Mouse (Mus musculus) CH12.LX (cell line): Measurements from ENCODE around the gene Ptprd. TPM values are rescaled to one million over a fixed set of nuclear protein-coding genes. Genes with fewer than 3 reads are reported as not detected.

Source experiments
- DNase-seq: peaks from one replicate; pipeline ENCODE4 v3.0.0-alpha.2; 2013; ENCODE audit errors: extremely low read depth
- H3K27ac ChIP-seq: 2 replicates; pipeline ENCODE4 v1.5.1; 2012; ENCODE audit warnings: low read depth, mild to moderate bottlenecking, control low read depth, moderate library complexity; ENCODE audit not compliant: insufficient read depth
- H3K27me3 ChIP-seq: replicated peaks from 2 replicates; pipeline ENCODE3; 2012; ENCODE audit warnings: inconsistent platforms
- H3K36me3 ChIP-seq, 2 experiments: replicated peaks in 1 of 2; 2 replicates each; pipeline versions ENCODE3 to v1.6.1; 2012; ENCODE audit warnings: inconsistent platforms in 1 of 2, low read length in 1 of 2, mild to moderate bottlenecking in 1 of 2, mixed read lengths in 1 of 2, moderate library complexity in 1 of 2; ENCODE audit not compliant: control insufficient read depth in 1 of 2, insufficient read depth in 1 of 2
- H3K4me1 ChIP-seq, 2 experiments: 2 replicates each; pipeline ENCODE4 v1.6.1; 2012; ENCODE audit warnings: inconsistent platforms in 1 of 2, moderate library complexity in 1 of 2; ENCODE audit not compliant: insufficient read depth in 2 of 2, control insufficient read depth in 1 of 2
- H3K4me2 ChIP-seq: 2 replicates; pipeline ENCODE4 v1.6.1; 2012; ENCODE audit warnings: low read depth, mild to moderate bottlenecking, control low read depth; ENCODE audit not compliant: poor library complexity, insufficient read depth, severe bottlenecking
- H3K4me3 ChIP-seq, 3 experiments: fragments of 150-350 bp in 1 of 3; sonication (generic) in 1 of 3; replicated peaks in 1 of 3; 2 replicates each; pipeline versions ENCODE3 to v1.5.1; 2011 to 2012; ENCODE audit warnings: low read depth in 2 of 3, low read length in 2 of 3, mild to moderate bottlenecking in 2 of 3, moderate library complexity in 2 of 3, control low read depth in 1 of 3, improper control_type of control experiment in 1 of 3, inconsistent platforms in 1 of 3, mixed read lengths in 1 of 3; ENCODE audit not compliant: poor library complexity in 1 of 3
- H3K79me2 ChIP-seq: replicated peaks from 2 replicates; pipeline ENCODE4 v1.6.1; 2012; ENCODE audit warnings: mild to moderate bottlenecking, moderate library complexity; ENCODE audit not compliant: control insufficient read depth, poor library complexity, insufficient read depth, severe bottlenecking; ENCODE audit errors: extremely low read depth
- H3K9ac ChIP-seq: 2 replicates; pipeline ENCODE4 v1.6.1; 2012; ENCODE audit warnings: low read depth, mild to moderate bottlenecking, control low read depth, moderate library complexity; ENCODE audit not compliant: insufficient read depth
- H3K9me3 ChIP-seq: replicated peaks from 2 replicates; pipeline ENCODE3; 2012; ENCODE audit warnings: low read length, inconsistent platforms, mixed read lengths
- BHLHE40 ChIP-seq: IDR thresholded peaks from 2 replicates; pipeline ENCODE4 v1.6.1; 2011; ENCODE audit warnings: mild to moderate bottlenecking, low read depth, low read length, improper control_type of control experiment
- CTCF ChIP-seq, 2 experiments: IDR thresholded peaks in 1 of 2; conservative IDR thresholded peaks in 1 of 2; 2 replicates each; pipeline ENCODE4 v1.5.1; 2011 to 2012; ENCODE audit warnings: low read depth in 2 of 2, low read length in 2 of 2, improper control_type of control experiment in 1 of 2, inconsistent platforms in 1 of 2, mild to moderate bottlenecking in 1 of 2, moderate library complexity in 1 of 2
- E2F4 ChIP-seq: IDR thresholded peaks from 2 replicates; pipeline ENCODE4 v1.6.1; 2011; ENCODE audit warnings: low read depth, low read length, improper control_type of control experiment; ENCODE audit not compliant: insufficient replicate concordance
- ELF1 ChIP-seq: IDR thresholded peaks from 2 replicates; pipeline ENCODE4 v1.6.1; 2014; ENCODE audit warnings: low read depth, mild to moderate bottlenecking, inconsistent platforms, low read length, improper control_type of control experiment
- HCFC1 ChIP-seq: IDR thresholded peaks from 2 replicates; pipeline ENCODE4 v1.6.1; 2012; ENCODE audit warnings: low read depth, mild to moderate bottlenecking, inconsistent platforms, low read length, improper control_type of control experiment
- JUN ChIP-seq: IDR thresholded peaks from 2 replicates; pipeline ENCODE4 v1.6.1; 2011; ENCODE audit warnings: low read depth, mild to moderate bottlenecking, low read length, improper control_type of control experiment, moderate library complexity; ENCODE audit not compliant: insufficient read depth
- JUND ChIP-seq: conservative IDR thresholded peaks from 2 replicates; pipeline ENCODE4 v1.6.1; 2011; ENCODE audit warnings: low read depth, low read length, improper control_type of control experiment
- MAFK ChIP-seq: IDR thresholded peaks from 2 replicates; pipeline ENCODE4 v1.6.1; 2011; ENCODE audit warnings: low read length, improper control_type of control experiment; ENCODE audit not compliant: insufficient replicate concordance
- MAZ ChIP-seq: IDR thresholded peaks from 2 replicates; pipeline ENCODE4 v1.6.1; 2012; ENCODE audit warnings: low read depth, mild to moderate bottlenecking, inconsistent platforms, low read length, improper control_type of control experiment, moderate library complexity
- NELFE ChIP-seq: IDR thresholded peaks from 2 replicates; pipeline ENCODE4 v1.6.1; 2011; ENCODE audit warnings: low read depth, low read length, improper control_type of control experiment
- PAX5 ChIP-seq: IDR thresholded peaks from 2 replicates; pipeline ENCODE4 v1.6.1; 2012; ENCODE audit warnings: low read length, inconsistent platforms, mixed read lengths
- POLR2A ChIP-seq: IDR thresholded peaks from 2 replicates; pipeline ENCODE4 v1.6.1; 2011; ENCODE audit warnings: low read depth, mild to moderate bottlenecking, improper control_type of control experiment, low read length
- POLR2AphosphoS2 ChIP-seq: IDR thresholded peaks from 2 replicates; pipeline ENCODE4 v1.6.1; 2011; ENCODE audit warnings: low read depth, low read length, improper control_type of control experiment
- RCOR1 ChIP-seq: conservative IDR thresholded peaks from 2 replicates; pipeline ENCODE4 v1.6.1; 2012; ENCODE audit warnings: low read depth, mild to moderate bottlenecking, inconsistent platforms, low read length, improper control_type of control experiment
- USF1 ChIP-seq: IDR thresholded peaks from 2 replicates; pipeline ENCODE4 v1.6.1; 2014; ENCODE audit warnings: low read depth, mild to moderate bottlenecking, inconsistent platforms, low read length, improper control_type of control experiment
- ZKSCAN1 ChIP-seq: IDR thresholded peaks from 2 replicates; pipeline ENCODE4 v1.6.1; 2012; ENCODE audit warnings: low read depth, inconsistent platforms, low read length, improper control_type of control experiment, borderline replicate concordance
- ZNF384 ChIP-seq: IDR thresholded peaks from 2 replicates; pipeline ENCODE4 v1.6.1; 2012; ENCODE audit warnings: low read depth, low read length, improper control_type of control experiment, inconsistent platforms
- dilution Hi-C: fragments of 300-500 bp; cut with MboI; formaldehyde crosslinking; loops from 2 replicates; pipeline ENCODE4 v1.14.3; 2020; ENCODE audit warnings: low sequenced_read_pairs; ENCODE audit not compliant: extremely low pct_unique_long_range_greater_than_20kb, extremely low pct_ligation_motif_present
- in situ Hi-C: fragments of 300-500 bp; cut with MboI; formaldehyde crosslinking; loops from 3 replicates; pipeline ENCODE4 v1.14.3; 2019; ENCODE audit warnings: low sequenced_read_pairs, low pct_ligation_motif_present, low pct_unique_long_range_greater_than_20kb, mixed read lengths
- polyA plus RNA-seq: library from polyadenylated mRNA; unstranded; fragments of >175 nt; gene quantifications from 2 replicates; pipeline ENCODE4 v1.2.1, GENCODE M21; 2012; ENCODE audit warnings: low read depth; ENCODE audit not compliant: insufficient read length
- total RNA-seq, 2 experiments: library from RNA; depleted of rRNA; stranded (reverse); fragments of 300-350 nt in 1 of 2; fragments of >200 nt in 1 of 2; gene quantifications; 2 replicates each; pipeline ENCODE4 v1.2.3; 2012 to 2014

Gene Ptprd
- total and polyA plus RNA-seq, 3 experiments, result not detected

DNA sequence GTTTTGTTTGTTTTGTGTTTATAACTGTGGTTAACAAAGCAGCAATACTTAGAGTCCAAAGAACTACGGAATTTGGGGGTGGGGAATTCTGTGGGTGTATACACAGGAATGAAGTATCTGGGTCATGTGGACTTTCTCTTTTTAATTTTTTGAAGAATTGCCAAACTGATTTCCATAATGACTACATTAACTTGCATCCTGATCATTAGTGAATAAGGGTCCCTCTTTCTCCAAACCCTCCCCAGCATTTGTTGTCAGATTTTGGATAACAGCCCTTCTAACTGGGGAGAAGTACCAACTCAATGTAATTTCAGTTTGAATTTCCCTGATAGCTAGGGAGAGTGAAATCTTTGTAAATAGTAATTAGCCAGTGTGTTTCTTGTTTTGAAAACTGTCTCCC lies 43.3 kb downstream of the Ptprd start:
- H3K9me3 ChIP-seq, result peaks cover 12% of the 10 kb centered on the region
- no peaks in the 10 kb centered on the region for H3K4me1 ChIP-seq
- no peaks in the 10 kb centered on the region for H3K36me3 ChIP-seq
- H3K27ac ChIP-seq, result no peak overlapping the region
- H3K27me3 ChIP-seq, result no peaks in the 10 kb centered on the region
- in situ Hi-C loops, result no loop called here
- dilution Hi-C loops, result no loop called here
- H3K79me2 ChIP-seq, result no peaks in the 10 kb centered on the region
- no peak overlapping the region for H3K9ac ChIP-seq
- no peak overlapping the region for H3K4me3 ChIP-seq
- no peak overlapping the region for H3K4me2 ChIP-seq
- no peak for TF ChIP-seq ZNF384
- TF ChIP-seq USF1, result no peak
- TF ChIP-seq CTCF (conservative IDR thresholded peaks at IDR 0.05 in 1 of 2, IDR thresholded peaks at IDR 0.05 in 1 of 2; ENCODE audit: low read depth in 2 of 2, low read length in 2 of 2), result no peak
- no peak for TF ChIP-seq JUN
- no peak for TF ChIP-seq NELFE
- TF ChIP-seq RCOR1, result no peak
- no peak for TF ChIP-seq POLR2AphosphoS2
- no peak for TF ChIP-seq ZKSCAN1
- TF ChIP-seq ELF1, result no peak
- no peak for DNase-seq

DNA sequence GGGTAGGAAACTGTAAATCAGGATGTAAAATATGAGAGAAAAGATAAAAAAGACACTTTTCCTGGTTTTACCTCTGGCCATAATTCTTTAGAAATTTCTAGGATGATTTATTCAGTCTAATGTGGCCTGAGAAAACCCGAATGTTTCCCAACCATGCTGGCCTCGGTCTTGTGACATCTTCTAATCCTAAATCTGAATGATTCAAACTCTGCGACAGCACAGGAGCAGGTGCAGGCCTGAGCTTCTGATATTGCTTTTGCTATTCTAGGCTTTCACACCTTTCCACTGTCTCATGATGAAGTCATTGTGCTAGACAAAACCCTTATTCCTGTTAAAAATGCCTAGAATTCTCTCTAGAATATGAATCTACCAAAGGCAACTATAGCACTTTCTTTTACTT lies 51.3 kb downstream of the Ptprd start:
- H3K27me3 ChIP-seq, result no peaks in the 10 kb centered on the region
- H3K36me3 ChIP-seq, result no peaks in the 10 kb centered on the region
- no peak for TF ChIP-seq PAX5
- no peak for TF ChIP-seq MAZ
- no peak for TF ChIP-seq JUND
- TF ChIP-seq HCFC1, result no peak
- TF ChIP-seq E2F4, result no peak
- no peak overlapping the region for H3K4me2 ChIP-seq
- H3K4me3 ChIP-seq, result no peak overlapping the region
- DNase-seq, result no peak
- H3K4me1 ChIP-seq, result no peaks in the 10 kb centered on the region
- no peak overlapping the region for H3K9ac ChIP-seq
- H3K9me3 ChIP-seq, result peaks cover 12% of the 10 kb centered on the region
- dilution Hi-C loops, result no loop called here
- in situ Hi-C loops, result no loop called here
- no peaks in the 10 kb centered on the region for H3K79me2 ChIP-seq
- no peak overlapping the region for H3K27ac ChIP-seq

DNA sequence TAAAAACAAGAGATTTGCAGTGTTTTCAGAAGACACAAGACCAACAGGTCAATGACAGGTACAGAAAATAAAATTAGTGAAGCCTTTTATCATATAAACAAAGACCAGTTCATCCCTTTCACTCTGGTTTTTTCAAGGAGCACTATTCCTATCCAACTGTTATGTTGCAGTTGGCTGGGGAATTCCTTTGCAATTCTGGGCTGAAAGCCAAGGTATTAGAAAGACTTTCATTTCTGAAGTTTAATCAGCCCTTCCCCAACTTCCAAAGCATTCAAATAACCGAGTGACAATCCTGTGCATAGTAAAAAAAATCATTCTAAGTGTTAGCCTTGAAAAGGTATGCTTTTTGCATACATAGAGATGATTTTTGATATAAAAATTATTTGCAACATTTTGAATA lies 61.2 kb downstream of the Ptprd start:
- no peak for TF ChIP-seq POLR2A
- TF ChIP-seq BHLHE40, result no peak
- no peak for TF ChIP-seq MAFK
- in situ Hi-C loops (no loop called here), dilution Hi-C loops (no loop called here)
- H3K79me2 ChIP-seq, result no peaks in the 10 kb centered on the region
- DNase-seq, result no peak
- no peak overlapping the region for H3K27ac ChIP-seq
- H3K4me3 ChIP-seq, result no peak overlapping the region
- no peaks in the 10 kb centered on the region for H3K9me3 ChIP-seq
- H3K9ac ChIP-seq, result no peak overlapping the region
- no peak overlapping the region for H3K4me2 ChIP-seq
- no peaks in the 10 kb centered on the region for H3K36me3 ChIP-seq
- no peaks in the 10 kb centered on the region for H3K27me3 ChIP-seq
- H3K4me1 ChIP-seq, result no peaks in the 10 kb centered on the region
